Mouse (Mus musculus): ENCODE measurements at regions not wholly inside any gene's neighbourhood (a gene's known extent, or its start where the extent isn't known, plus 50 kb on each side); places are given as distances from the start of the nearest gene placed in this dataset.
A peak's percentile ranks its signal among the peaks of the same experiment; 100 is the strongest.

DNA sequence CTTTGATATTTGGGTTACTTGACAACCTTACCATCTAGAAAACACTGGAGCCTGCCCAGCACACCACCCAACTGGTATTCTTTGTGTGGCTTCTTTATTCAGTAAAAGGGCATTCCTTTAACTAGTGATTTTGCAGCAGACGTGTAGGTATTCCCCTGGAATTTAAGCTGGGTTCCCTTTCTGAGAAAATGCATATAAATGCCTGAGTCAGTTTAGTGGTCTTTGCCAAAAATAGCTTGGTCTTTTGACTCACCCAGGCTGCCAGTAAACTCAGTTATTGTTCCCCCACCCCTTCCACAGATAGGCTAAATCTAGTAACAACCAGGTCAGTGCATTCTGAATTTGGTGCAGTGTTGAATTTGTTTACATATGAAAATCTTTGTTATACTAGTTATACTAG, 450.6 kb downstream of the Gm7489 start:
- no peak for DNase-seq (ENCODE audit: low read depth)

- peak; percentile 87 for DNase-seq (ENCODE audit: low read depth)
These were observed 469.0 kb downstream of the Gm7489 start for GRCm38 (mm10) chr15:54353753-54354152.

DNA sequence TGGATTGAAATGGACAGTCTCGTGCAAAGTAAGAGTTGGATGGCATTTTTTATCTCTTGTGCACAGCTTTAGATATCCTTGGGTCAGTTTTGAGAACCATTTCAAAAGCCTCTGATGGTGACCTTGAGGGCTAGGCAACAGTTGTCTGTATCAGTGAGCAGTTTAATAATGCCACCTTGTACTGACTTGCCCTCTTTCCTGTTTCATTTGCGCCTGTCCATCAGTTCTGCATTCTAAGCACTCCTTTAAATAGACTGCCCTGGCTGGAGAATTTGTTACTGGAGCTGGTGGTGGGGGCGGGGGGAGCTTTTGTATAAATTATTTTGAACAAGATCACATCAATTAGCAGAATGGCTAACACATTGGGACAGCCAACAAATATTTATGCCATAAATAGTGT, 474.0 kb downstream of the Gm7489 start:
- no peak for DNase-seq (ENCODE audit: low read depth)

Measured in gonadal fat pad, adult 2 months (tissue).